In the genomic region with DNA sequence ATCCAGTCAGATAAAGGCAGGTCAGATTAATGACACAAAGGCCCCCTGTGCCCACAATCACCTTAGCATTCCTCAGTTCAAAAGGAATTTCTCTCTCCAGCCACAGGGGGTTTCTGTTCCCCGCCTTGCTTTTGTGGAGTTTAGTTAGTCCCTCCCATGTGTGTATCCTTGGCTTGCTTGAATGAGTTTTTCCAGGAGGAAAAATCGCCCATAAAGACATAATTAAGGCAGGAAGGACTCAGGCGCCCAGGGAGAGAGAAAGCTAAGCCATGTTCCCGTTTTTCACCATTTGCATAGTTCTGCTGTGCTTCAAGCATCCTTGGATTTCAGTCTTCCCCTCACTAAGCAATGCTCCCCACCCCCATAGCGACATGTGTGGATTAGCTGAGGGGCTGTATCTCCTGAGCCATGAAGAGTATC, we compare ENCODE assay signal across 10 mouse cellular contexts.
DNase-seq lines count a peak whose midpoint lies in the region; ATAC-seq lines count a peak whose summit lies in the region.
"Had no signal": no experiment of that assay in that cellular context is flagged by ENCODE, and none has a peak within 500 bp of the region (broad histone marks: within the 10 kb centered on the region; RNA-seq: fewer than 3 reads in every experiment).

No protein-coding gene starts in this region.

- no peak overlapping the region for H3K4me2 ChIP-seq in forebrain, embryonic 12.5 days
- no peak overlapping the region for H3K4me2 ChIP-seq in limb, embryonic 11.5 days (ENCODE audit: low read depth, severe bottlenecking)

- under 1% methylated on average over 5 of the region's 5 CpGs for WGBS in forebrain, embryonic 12.5 days
- WGBS in limb, embryonic 11.5 days: 3% methylated on average over 5 of the region's 5 CpGs

- H3K9ac ChIP-seq in forebrain, embryonic 12.5 days: no peak overlapping the region
- H3K9ac ChIP-seq in limb, embryonic 11.5 days (ENCODE audit: low read length): no peak overlapping the region

- peaks cover 10% of the 10 kb centered on the region; the same call in 1 of the 2 replicates for H3K27me3 ChIP-seq in forebrain, embryonic 12.5 days
- H3K27me3 ChIP-seq in limb, embryonic 11.5 days (ENCODE audit: control insufficient read depth, insufficient read depth, low read length): no peaks in the 10 kb centered on the region

- DNase-seq in ES-CJ7 (ENCODE audit: low read depth, low spot score) (peak; percentile 96), R1 (ENCODE audit: low read depth, low spot score) (peak; percentile 98)
- no peak for DNase-seq in limb, embryonic 11.5 days (ENCODE audit: low spot score)
- DNase-seq in layer of hippocampus, adult 9-11 months: no peak
- DNase-seq in urinary bladder, adult 18-20 months (ENCODE audit: low spot score in 2 of 2): no peak
- DNase-seq in cerebellum, adult 18-20 months: no peak
- DNase-seq: cerebellum, postnatal 36 days had no signal

- no peak overlapping the region for H3K4me3 ChIP-seq in forebrain, embryonic 12.5 days (replicated peaks)
- H3K4me3 ChIP-seq in limb, embryonic 11.5 days (ENCODE audit: low read depth, low read length): no peak overlapping the region

- no peaks in the 10 kb centered on the region for H3K36me3 ChIP-seq in forebrain, embryonic 12.5 days (replicated peaks)
- H3K36me3 ChIP-seq in limb, embryonic 11.5 days (ENCODE audit: control insufficient read depth, insufficient read depth, low read length): no peaks in the 10 kb centered on the region
- H3K36me3 ChIP-seq: G1E had no signal

- peaks cover 51% of the 10 kb centered on the region for H3K4me1 ChIP-seq in forebrain, embryonic 12.5 days
- peaks cover 31% of the 10 kb centered on the region for H3K4me1 ChIP-seq in limb, embryonic 11.5 days (ENCODE audit: control insufficient read depth, insufficient read depth, low read length)

- H3K9me3 ChIP-seq in forebrain, embryonic 12.5 days: no peaks in the 10 kb centered on the region
- no peaks in the 10 kb centered on the region for H3K9me3 ChIP-seq in limb, embryonic 11.5 days (ENCODE audit: control insufficient read depth, low read length)

- ATAC-seq in forebrain, embryonic 12.5 days (ENCODE audit: low FRiP score): peak; percentile 13; the same call in 1 of the 2 replicates
- no peak for ATAC-seq in limb, embryonic 11.5 days (ENCODE audit: insufficient number of reproducible peaks, low FRiP score, low TSS enrichment, low read depth)
- no peak for ATAC-seq in activated CD4-positive, CD25-positive, alpha-beta regulatory T cell, adult 4 months

- peak overlapping the region; percentile 75 for H3K27ac ChIP-seq in forebrain, embryonic 12.5 days
- peak overlapping the region; percentile 59 for H3K27ac ChIP-seq in limb, embryonic 11.5 days (replicated peaks; ENCODE audit: low read depth, low read length)

Comparison
In these comparisons a context has a peak if more than half of its experiments do, and no peak if none do; other contexts are left out.
1. DNase-seq: peak in ES-CJ7 (single experiment) and R1 (single experiment); none in limb, embryonic 11.5 days (single experiment), layer of hippocampus, adult 9-11 months (single experiment), urinary bladder, adult 18-20 months (0 of 2) and cerebellum, adult 18-20 months (0 of 2).